Mouse (Mus musculus) kidney, adult 11 months (tissue): ENCODE results near the gene Inpp4b.

Source experiments
- DNase-seq: peaks from one replicate; pipeline ENCODE4 v3.0.0; 2022

Inpp4b gene

GRCm38 (mm10) chr8:81342236-81342998, at the start of gene Inpp4b:
Inpp4b (plus strand) TSS chr8:81342556.
- peak; percentile 37 for DNase-seq

- DNase-seq, result no peak
Measured at GRCm38 (mm10) chr8:81335250-81335649, 7.1 kb upstream of the Inpp4b start.

DNA sequence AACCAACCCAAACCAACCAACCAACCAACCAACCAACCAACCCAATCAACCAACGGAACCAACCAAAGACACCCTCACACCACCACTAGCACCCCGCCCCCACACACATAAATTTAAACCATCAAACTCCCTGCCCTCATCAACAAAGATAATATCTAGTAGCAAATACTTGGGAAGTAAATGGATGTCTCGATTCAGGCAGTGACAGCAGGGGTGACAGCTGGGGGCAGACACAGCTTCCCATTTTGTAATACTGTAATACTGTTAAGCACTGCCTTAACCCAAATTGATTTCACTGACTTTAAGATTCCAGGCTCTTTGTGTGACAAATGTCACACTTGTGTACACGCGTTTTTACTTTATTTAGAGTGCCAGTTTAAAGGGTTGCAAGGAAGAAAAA, 1.2 kb upstream of the Inpp4b start:
- no peak for DNase-seq

- DNase-seq, result peak; percentile 47
Measured at GRCm38 (mm10) chr8:81341591-81342235, 643 bp upstream of the Inpp4b start.

GRCm38 (mm10) chr8:81342999-81343302, 595 bp downstream of the Inpp4b start:
- DNase-seq, result no peak

GRCm38 (mm10) chr8:81345170-81345697, 2.9 kb downstream of the Inpp4b start:
- DNase-seq, result no peak

DNA sequence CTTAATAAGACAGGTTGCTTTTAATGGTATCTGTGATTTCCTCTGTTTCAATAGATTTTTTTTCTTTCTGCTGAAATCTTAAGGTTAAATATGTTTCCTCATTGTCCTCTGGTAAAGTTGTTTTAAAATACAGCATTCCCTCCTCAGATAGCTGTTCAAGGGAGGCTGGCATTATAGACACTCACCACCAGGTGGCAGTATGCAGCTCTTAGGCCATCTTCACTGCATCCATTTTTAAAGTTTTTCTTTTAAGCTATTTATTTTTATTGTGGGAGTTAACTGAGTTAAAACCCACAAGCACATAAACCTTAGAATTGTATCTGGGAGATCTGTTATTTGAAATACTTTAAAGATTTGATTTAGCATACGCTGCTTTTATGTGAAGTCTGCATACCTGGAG, 7.1 kb downstream of the Inpp4b start:
- DNase-seq, result no peak

GRCm38 (mm10) chr8:81353460-81353859, 11.1 kb downstream of the Inpp4b start:
- no peak for DNase-seq

- no peak for DNase-seq
Measured at GRCm38 (mm10) chr8:81358108-81358507, 15.8 kb downstream of the Inpp4b start.

DNA sequence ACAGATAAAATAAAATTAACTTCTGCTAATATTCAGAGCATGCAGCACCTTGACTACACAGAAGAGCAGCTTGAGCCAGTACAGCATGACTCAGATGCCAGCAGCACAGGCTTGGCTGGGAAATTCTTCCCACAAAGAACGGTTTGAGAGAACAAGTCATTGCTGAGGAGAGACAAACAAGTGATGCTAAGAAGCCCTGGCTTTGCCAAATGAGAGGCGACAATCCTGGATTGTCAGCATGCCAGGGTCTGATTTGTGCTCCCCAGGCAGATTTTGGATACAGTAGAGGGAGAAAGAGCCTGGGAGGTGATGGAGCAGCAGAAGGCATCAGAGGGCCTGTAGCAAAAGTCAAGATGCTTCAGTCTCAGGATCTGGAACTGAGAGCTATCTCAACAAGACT, 18.2 kb downstream of the Inpp4b start:
- no peak for DNase-seq

DNA sequence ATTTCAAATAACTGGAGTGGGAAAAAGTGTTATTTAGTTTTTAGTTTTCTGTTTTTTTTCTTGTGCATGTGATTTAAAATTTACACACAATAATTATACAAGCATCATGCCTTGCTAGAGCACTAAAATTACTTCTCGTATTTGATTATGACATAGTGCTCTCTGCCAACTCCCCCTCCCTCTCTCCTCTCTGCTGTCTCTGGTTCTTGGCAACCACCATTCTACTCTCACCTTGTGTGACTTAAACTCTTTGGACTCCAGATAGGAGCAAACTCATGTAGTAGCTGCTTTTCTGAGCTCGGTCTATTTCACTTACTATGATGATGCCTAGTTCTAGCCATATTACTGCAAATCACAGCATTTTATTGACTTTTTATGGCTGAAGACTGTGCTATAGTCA, 18.8 kb downstream of the Inpp4b start:
- no peak for DNase-seq

- no peak for DNase-seq
Measured at GRCm38 (mm10) chr8:81370607-81371006, 28.3 kb downstream of the Inpp4b start.

DNA sequence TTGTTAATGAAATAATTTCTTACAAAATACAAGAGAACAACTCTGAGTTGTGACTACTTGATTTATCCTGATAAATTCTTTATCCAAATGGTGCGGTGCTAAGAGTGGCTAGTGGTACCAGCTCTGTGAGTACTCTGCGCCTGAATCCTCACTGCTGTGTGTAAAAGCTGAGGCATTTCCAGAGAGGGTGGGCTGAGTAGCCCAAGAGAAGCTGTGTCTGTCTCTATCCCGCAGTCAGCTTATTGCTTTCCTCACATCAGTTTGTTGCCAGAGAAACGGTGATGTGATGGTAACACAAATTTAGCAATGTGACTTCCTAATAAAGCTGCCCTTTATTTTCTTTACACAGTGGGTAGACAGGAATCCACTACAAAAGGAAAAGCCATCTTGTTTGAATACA, 29.5 kb downstream of the Inpp4b start:
- DNase-seq, result no peak

GRCm38 (mm10) chr8:81374877-81375475, 32.6 kb downstream of the Inpp4b start:
- no peak for DNase-seq

DNA sequence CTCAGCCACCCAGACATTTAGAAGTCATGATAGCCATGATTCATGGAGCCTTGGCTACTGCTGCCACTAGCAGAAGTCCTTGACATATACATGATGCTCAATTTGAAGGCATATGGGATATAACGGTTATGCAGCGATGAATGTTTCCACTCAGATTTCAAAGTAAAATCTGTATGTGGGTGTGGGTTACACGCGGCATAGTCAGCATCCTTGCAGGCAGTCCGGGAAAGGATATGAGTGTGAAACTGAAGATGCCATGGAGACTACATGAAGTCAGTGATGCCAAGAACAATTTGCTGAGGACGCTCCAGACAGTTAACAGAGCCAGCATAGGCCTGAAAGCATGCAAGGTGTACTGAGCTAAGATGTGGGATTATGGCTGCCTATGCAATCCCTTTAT, 46.6 kb downstream of the Inpp4b start:
- no peak for DNase-seq

GRCm38 (mm10) chr8:81399071-81399470, 56.7 kb downstream of the Inpp4b start:
- DNase-seq, result no peak

- no peak for DNase-seq
Measured at GRCm38 (mm10) chr8:81399501-81399900, 57.1 kb downstream of the Inpp4b start.

DNA sequence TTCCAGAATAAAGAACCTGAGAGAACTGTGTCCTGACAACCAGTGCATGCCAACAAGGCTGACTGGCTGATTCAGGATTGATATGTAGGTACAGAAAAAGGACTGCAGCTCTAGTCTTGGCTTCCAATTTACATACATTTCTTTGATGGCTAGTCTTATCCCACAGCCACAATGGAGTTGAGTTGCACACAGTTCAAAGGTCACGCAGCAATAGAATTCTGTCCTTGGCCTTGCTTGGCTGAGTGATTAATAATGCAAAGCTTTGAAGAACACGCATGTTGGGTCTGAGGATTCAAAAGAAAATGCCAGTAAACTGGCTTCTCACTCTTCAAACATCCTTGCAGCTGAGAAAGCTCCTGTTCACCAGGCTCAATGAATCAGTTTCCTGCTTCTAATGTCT, 70.4 kb downstream of the Inpp4b start:
- DNase-seq, result no peak

- no peak for DNase-seq
Measured at GRCm38 (mm10) chr8:81443957-81444356, 101.6 kb downstream of the Inpp4b start.

- DNase-seq, result no peak
Measured at GRCm38 (mm10) chr8:81449798-81450197, 107.4 kb downstream of the Inpp4b start.

DNA sequence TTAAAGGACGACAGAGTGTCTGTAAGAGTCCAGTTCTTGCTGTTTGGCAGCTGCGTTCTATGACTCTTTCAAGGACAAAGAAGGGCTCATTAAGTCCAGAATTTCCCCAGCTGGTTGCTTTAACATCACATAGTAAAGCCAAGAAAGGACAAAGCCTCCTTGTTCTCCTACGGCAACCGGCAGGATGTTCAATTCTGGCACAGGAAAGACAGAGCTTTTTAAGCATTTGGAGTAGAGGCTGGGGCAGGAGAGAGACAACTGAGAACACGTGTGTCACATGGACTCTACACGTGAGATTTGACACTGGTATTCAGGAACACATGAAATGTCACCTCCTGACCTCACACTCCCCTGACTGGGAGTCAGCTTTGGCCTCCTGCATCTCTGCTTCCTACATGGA, 109.7 kb downstream of the Inpp4b start:
- DNase-seq, result peak; percentile 48

GRCm38 (mm10) chr8:81454830-81455229, 112.5 kb downstream of the Inpp4b start:
- DNase-seq, result no peak

DNA sequence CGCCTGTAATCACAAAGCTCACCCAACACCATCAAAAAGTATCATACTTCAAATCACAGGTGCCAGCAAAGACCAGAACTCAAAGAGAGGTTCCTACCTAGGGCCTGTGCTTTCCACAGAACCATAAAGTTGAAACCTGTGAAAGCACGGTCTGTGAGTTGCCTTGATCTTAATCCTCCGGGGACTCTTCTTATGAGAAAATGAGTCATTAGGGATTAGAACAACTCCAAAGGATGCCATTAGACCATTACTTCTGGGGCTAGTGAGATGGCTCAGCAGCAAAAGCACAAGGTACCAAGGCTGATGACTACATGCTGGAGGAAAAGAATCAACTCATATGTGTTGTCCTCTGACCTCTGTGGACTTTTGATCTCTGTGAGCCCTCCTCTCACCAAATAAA, 121.4 kb downstream of the Inpp4b start:
- no peak for DNase-seq

DNA sequence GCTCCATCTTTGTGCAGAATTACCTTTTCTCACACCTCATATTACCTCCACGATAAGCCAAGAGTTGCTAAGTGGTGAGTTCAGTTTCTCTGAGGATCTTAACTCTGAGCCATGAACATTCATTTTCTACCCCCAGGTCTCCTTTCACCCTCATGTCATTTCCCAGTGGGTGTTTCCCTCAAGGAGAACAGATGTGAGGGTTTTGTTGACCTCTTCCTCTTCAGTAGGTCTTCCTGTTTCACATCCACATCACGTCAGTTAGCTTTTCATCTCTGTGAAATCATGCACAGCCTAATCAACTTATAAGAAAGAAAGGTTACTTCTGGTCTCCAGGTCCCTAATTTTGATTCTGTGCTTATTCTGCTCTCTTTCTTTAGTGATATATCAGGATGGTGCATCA, 124.4 kb downstream of the Inpp4b start:
- DNase-seq, result no peak
